ENCODE assay signal across 26 mouse cellular contexts in genomic region chr3:61241380-61241779, GRCm38 (mm10).
A peak's percentile ranks its signal among the peaks of the same experiment; 100 is the strongest.
DNase-seq lines count a peak whose midpoint lies in the region; ATAC-seq and TF ChIP-seq lines count a peak whose summit lies in the region.
"Had no signal": no experiment of that assay in that cellular context is flagged by ENCODE, and none has a peak within 500 bp of the region (broad histone marks: within the 10 kb centered on the region; RNA-seq: fewer than 3 reads in every experiment).

No protein-coding gene starts in this region.

- no peak overlapping the region for H3K27ac ChIP-seq in heart, embryonic 10.5 days
- no peak overlapping the region for H3K27ac ChIP-seq in midbrain, postnatal 0 days (ENCODE audit: low read depth, low read length)
- H3K27ac ChIP-seq: embryonic facial prominence, embryonic 13.5 days; embryonic facial prominence, embryonic 15.5 days; forebrain, embryonic 10.5 days; forebrain, embryonic 12.5 days; forebrain, embryonic 15.5 days had no signal

- intact Hi-C loops in heart, postnatal 10 days (cut with DNase I), result loop anchor here (10.0 kb wide), 2 partner anchors 593 to 953 kb away; no protein-coding TSS in a partner anchor

- H3K4me3 ChIP-seq in heart, embryonic 10.5 days, result no peak overlapping the region
- no peak overlapping the region for H3K4me3 ChIP-seq in midbrain, postnatal 0 days (ENCODE audit: low read depth, low read length)
- H3K4me3 ChIP-seq: embryonic facial prominence, embryonic 13.5 days; embryonic facial prominence, embryonic 15.5 days; erythroblast, embryonic 14.5 days; forebrain, embryonic 10.5 days; forebrain, embryonic 12.5 days; forebrain, embryonic 15.5 days had no signal

- H3K4me2 ChIP-seq in midbrain, postnatal 0 days (ENCODE audit: low read depth, low read length, poor library complexity, severe bottlenecking), result no peak overlapping the region
- H3K4me2 ChIP-seq: embryonic facial prominence, embryonic 13.5 days; embryonic facial prominence, embryonic 15.5 days; forebrain, embryonic 12.5 days; forebrain, embryonic 15.5 days had no signal

- peak; percentile 51 for DNase-seq in 416B (ENCODE audit: low read depth)
- peak; percentile 16 for DNase-seq in MEL-GATA-1-ER (ENCODE audit: extremely low read depth, low read depth)
- DNase-seq in heart, embryonic 10.5 days (ENCODE audit: low spot score), result no peak
- DNase-seq in right cerebral cortex, postnatal 4 days, result no peak
- DNase-seq in heart, postnatal 10 days, result no peak
- no peak for DNase-seq in midbrain, postnatal 0 days (ENCODE audit: low spot score)
- DNase-seq: adrenal gland, adult 8-10 months; adrenal gland, postnatal 14 days; adrenal gland, postnatal 36 days; cerebellum, adult 11-12 months; cerebellum, adult 2 months; cerebellum, adult 9-10 months; cerebellum, postnatal 10 days; cerebellum, postnatal 25 days; embryo, embryonic 11 days; forebrain, postnatal 0 days had no signal

- no peaks in the 10 kb centered on the region for H3K9me3 ChIP-seq in heart, embryonic 10.5 days
- H3K9me3 ChIP-seq in midbrain, postnatal 0 days (ENCODE audit: low read length), result no peaks in the 10 kb centered on the region
- H3K9me3 ChIP-seq: embryonic facial prominence, embryonic 13.5 days; embryonic facial prominence, embryonic 15.5 days; forebrain, embryonic 10.5 days; forebrain, embryonic 12.5 days; forebrain, embryonic 15.5 days had no signal

- 78% methylated on average over 5 of the region's 5 CpGs for WGBS in heart, embryonic 10.5 days
- 90% methylated on average over 5 of the region's 5 CpGs for WGBS in midbrain, postnatal 0 days

- no peaks in the 10 kb centered on the region for H3K27me3 ChIP-seq in heart, embryonic 10.5 days (ENCODE audit: insufficient read depth, poor library complexity, severe bottlenecking)
- H3K27me3 ChIP-seq in midbrain, postnatal 0 days (ENCODE audit: insufficient read depth, low read length), result no peaks in the 10 kb centered on the region
- H3K27me3 ChIP-seq: embryonic facial prominence, embryonic 13.5 days; embryonic facial prominence, embryonic 15.5 days; forebrain, embryonic 12.5 days; forebrain, embryonic 15.5 days had no signal

- no peaks in the 10 kb centered on the region for H3K36me3 ChIP-seq in heart, embryonic 10.5 days
- H3K36me3 ChIP-seq in midbrain, postnatal 0 days (ENCODE audit: insufficient read depth, low read length), result no peaks in the 10 kb centered on the region
- H3K36me3 ChIP-seq: embryonic facial prominence, embryonic 13.5 days; embryonic facial prominence, embryonic 15.5 days; forebrain, embryonic 10.5 days; forebrain, embryonic 12.5 days; forebrain, embryonic 15.5 days had no signal

- peak; percentile 97 for ATAC-seq in granulocyte monocyte progenitor cell, adult 5-6 weeks (replicated peaks; ENCODE audit: poor library complexity, severe bottlenecking)
- ATAC-seq in megakaryocyte, adult 5-6 weeks (ENCODE audit: poor library complexity, severe bottlenecking), result peak; percentile 93
- ATAC-seq in midbrain, postnatal 0 days (ENCODE audit: low FRiP score), result no peak
- ATAC-seq: activated CD4-positive, CD25-positive, alpha-beta regulatory T cell, adult 4 months; forebrain, embryonic 15.5 days; forebrain, postnatal 0 days; Patski had no signal

- H3K4me1 ChIP-seq in heart, embryonic 10.5 days, result no peaks in the 10 kb centered on the region
- no peaks in the 10 kb centered on the region for H3K4me1 ChIP-seq in midbrain, postnatal 0 days (ENCODE audit: insufficient read depth, low read length)
- H3K4me1 ChIP-seq: embryonic facial prominence, embryonic 13.5 days; embryonic facial prominence, embryonic 15.5 days; forebrain, embryonic 12.5 days; forebrain, embryonic 15.5 days had no signal

- no peak overlapping the region for H3K9ac ChIP-seq in midbrain, postnatal 0 days (replicated peaks; ENCODE audit: low read length, poor library complexity, severe bottlenecking)
- H3K9ac ChIP-seq: embryonic facial prominence, embryonic 13.5 days; embryonic facial prominence, embryonic 15.5 days; forebrain, embryonic 12.5 days; forebrain, embryonic 15.5 days; forebrain, postnatal 0 days had no signal

- TF ChIP-seq CTCF in midbrain, postnatal 0 days (IDR thresholded peaks at IDR 0.05), result no peak

Comparison
In these comparisons a context has a peak if more than half of its experiments do, and no peak if none do; other contexts are left out.
1. DNase-seq: peak in 416B (single experiment) and MEL-GATA-1-ER (single experiment); none in heart, embryonic 10.5 days (single experiment), right cerebral cortex, postnatal 4 days (single experiment), heart, postnatal 10 days (0 of 2) and midbrain, postnatal 0 days (single experiment).